Mouse (Mus musculus): ENCODE measurements at regions not wholly inside any gene's neighbourhood (a gene's known extent, or its start where the extent isn't known, plus 50 kb on each side); places are given as distances from the start of the nearest gene placed in this dataset.
"Not testable (repeated sequence)": the region's sequence is repeated elsewhere in the genome, so short reads cannot be mapped to it uniquely, and the experiment has no call there.

- not testable (repeated sequence) for TF ChIP-seq POLR2A (IDR thresholded peaks at IDR 0.05; ENCODE audit: control insufficient read depth, low read depth, low read length); CTCF (IDR thresholded peaks at IDR 0.05; ENCODE audit: control insufficient read depth, insufficient read depth, insufficient replicate concordance, low read depth, low read length)
These were observed 57.1 kb upstream of the Gm21119 start for GRCm38 (mm10) chr8:20557609-20558008.

Measured in testis, adult 2 months (tissue).